Mouse (Mus musculus): ENCODE data around the gene Ackr3.

The Ackr3 gene

DNA sequence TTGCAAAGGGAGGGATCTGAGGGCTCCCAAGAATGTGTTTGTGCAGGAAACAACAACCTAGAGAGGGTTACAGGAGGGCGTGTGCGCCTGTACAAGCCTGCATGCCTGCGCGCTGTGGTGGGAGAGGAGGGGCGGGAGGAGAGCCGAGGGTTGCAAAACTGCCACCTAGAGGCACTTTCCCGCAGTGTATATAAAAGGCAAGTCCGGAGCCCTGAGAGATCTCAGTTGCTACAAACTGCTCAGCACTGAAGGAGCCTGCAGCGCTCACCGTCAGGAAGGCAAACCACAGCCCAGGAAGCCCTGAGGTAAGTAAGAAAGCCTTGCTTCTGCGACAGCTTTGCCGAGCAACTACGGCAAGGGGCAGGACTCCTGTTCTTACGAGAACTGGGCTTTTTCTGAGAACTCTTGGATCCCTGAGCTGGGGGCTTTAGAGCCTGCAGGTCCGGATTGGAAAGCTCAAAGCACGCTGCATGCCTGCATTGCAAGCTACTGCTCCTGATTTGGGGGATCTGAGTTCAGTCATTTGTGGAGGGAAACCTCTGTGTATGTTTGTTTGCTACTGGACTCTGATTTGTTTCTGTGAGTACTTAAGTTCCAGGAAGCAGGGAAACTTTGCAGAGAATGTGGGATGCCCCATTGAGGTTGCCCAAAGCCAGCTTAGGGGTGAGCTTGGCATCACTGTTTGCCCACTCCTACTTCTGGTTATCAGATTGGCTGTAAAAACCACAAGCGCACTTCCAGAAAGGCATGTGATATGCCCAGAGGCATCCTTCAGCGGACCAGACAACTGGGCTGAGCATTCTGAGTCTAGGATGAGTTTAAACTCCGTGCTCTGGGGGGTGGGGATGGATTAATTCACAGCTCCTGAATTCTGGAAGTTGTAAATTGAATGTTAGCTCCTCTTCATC, at the start of gene Ackr3:
Gene Ackr3 (plus strand): TSS at position 198 of the 908 bp plus-strand sequence.
- in situ Hi-C loops (cut with MboI, MseI) = no loop called here

DNA sequence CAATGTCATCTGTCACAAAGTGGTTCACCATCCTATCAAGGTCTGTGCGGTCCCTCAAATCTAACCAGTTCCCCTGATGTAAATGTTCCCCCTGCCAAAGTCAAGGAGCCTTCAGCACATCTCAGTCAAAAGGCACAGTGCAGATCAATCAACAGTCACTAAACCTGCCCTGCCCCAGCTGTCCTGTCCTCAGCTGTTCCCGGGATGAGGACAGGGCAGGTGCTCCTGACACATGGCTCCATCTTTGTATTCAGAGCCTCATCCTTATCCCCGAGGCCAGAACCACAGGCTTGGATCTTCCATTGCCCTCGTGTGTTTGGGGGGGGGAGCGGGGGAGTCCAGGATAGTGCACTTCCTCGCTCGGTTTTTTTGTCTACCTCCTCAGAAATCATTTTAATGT, 47.2 kb upstream of the Ackr3 start:
- in situ Hi-C loops (cut with MboI, MseI) = no loop called here

DNA sequence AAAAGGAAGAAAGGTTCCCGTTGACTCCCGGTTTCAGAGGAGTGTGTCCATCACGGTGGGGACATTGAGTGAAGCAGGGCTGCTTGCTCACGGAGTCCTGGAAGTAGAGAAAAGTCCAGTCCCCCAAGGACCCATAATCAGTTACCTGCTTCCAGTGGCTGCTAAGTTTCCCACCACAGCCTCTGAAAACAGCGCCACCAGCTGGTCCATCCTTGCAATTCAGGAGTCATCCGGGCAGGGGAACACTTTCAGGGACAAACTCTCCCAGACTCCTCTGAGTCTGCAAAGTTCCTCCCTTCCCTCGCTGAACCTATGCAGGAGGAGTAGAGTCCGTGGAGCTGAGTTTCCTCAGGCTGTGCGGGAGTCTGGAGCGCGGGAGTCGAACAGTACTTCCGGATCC, 43.9 kb upstream of the Ackr3 start:
- in situ Hi-C loops (cut with MboI, MseI) = no loop called here

DNA sequence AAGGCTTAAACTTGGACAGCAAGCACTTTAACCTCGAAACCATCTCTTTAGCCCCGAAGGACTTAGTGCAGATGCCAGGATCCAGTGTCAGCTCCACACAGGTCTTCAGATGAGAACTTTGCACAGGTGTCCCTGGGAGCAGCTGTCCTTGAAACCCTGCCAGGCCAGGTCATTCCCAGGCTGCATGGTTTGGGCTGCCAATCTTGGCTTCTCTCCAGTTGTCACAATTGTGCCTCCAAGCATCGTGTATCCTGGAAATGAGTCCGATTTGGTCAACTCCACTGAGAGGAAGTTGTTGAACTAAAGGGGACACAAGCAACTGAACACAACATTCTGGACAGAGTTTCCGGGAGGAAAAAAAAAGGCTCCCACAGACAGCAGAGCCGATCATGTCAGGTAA, 42.2 kb upstream of the Ackr3 start:
- in situ Hi-C loops (cut with MboI, MseI) = no loop called here

DNA sequence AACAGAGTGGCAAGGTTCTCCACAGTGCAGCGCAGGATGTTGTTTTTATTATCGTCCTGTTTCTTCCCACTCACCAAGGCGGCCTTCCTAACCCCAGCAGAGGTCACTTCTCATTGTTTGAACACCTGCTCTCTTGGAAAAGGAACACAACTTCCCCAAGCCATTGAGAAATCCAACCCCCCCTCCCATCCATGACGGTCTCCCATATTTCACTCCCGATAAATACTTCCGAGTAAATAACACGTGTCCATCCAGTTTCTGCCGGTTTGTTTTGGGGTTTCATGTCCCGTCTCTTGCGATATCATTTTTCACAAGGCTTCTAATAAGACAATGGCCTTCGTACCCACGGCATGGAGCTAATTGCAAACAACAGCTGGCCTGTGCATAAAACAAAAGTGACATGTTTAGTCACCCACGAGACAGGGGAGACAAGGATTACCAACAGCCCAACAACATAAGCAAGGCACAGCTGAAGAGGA, 41.4 kb upstream of the Ackr3 start:
- in situ Hi-C loops (cut with MboI, MseI) = no loop called here

DNA sequence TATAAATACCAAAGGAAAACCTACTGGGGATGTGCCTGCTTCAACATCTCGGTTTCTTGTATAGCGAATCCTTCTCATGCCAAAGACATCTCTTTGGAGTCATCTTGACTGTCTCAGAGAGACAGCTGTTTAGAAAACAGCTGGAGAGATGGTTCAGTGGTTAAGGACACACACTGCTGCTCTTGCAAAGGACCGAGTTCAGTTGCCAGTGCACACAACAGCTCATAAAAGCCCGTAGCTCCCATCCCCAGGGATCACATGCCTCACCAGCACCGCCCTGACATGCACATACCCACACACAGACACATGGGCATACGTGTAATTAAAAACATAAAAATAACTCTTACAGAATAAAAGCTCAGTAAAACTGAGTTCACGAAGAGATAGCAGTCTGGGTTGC, 40.6 kb upstream of the Ackr3 start:
- in situ Hi-C loops (cut with MboI, MseI) = no loop called here

DNA sequence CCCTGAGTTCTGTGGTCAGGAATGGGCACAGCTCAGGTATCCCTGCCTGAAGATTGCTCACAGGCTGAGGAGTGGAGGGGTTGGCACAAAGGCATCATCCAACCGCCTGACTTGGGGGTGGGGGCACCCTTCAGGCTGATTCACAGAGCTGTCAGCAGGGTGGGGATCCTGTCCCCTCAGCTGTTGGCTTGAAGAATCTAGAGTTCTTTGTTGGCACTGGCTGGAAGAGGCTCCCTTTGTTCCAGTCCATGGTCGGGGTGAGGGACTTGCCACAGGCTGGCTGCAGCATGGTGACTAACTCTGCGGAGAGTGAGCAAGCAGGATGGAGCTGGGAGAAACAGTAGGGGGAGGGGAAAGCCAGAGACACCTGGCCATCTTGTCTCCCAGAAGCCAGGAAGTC, 39.5 kb upstream of the Ackr3 start:
- in situ Hi-C loops (cut with MboI, MseI) = no loop called here

DNA sequence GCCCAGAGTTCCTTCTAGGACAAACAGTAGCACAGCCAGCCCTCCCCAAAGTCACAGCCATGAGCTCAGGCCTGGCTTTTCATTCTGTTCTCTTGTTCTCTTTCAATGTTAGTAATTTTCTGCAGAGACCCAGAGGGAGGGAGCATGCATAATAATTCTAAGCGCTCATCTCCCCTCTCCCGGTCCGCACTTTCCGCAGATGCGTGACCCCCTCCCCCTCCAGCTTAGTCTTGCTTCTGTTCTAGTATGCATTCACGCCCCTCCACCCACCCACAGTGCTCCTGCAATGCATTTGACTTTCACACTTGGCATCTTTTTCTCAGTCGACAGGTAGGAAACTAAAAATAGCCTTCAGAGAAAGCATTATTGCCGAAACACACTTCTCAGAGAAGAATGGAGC, 29.4 kb upstream of the Ackr3 start:
- in situ Hi-C loops (cut with MboI, MseI) = no loop called here

DNA sequence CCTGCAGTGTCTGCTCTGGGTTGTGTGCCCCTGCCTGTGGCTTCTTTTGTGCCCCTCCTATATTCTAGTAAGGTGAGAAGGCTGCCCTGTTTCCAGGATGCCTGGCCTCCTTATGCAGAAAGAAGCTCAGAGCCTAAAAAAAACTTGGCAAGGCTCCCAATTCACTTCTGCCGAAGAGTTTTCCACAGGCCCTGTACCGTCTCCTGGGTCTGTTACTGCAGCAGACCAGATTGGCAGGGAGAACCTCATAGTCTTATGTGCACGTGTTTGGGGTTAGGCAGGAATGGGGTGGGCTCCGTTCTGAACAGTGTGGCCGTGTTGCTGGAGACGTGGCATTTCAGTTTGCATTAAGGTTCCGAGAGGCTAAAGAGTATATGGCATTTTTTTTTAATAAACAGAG, 27.6 kb upstream of the Ackr3 start:
- in situ Hi-C loops (cut with MboI, MseI) = no loop called here

DNA sequence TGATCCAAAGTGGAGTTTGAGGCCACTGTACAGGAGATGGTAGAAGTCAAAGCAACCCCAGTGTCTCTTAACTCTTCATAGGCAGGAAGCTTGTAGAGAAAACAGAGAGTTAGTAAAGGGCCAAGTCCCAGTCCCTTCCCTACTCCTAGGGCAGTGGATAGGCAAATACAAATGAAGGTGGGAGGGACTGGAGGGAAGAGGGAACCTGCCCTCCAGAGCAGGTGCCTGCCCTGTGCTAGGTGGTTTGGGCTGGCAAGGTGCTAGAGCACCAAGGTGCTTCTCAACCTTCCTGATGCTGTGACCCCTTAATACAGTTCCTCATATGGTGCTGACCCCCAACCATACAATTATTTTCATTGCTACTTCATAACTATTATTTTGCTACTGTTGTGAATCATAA, 26.2 kb upstream of the Ackr3 start:
- in situ Hi-C loops (cut with MboI, MseI) = no loop called here

DNA sequence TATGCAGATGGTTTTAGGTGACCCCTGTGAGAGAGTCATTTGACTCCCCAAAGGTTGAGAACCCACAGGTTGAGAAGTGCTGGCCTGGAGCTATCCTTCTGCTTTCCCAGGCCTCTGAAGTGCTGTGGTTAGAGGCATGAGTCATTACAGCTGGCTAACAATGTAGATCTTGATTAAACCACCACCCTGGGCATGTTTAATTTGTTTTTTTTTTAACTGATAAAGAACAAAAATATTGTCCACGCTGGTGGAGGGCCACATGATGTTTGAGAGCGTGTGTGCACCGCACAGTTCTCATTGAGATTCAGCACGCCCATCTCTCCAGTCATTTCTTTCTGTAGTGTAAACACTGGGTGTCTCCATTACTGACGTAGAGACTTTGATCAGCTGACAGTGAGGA, 25.8 kb upstream of the Ackr3 start:
- in situ Hi-C loops (cut with MboI, MseI) = no loop called here

DNA sequence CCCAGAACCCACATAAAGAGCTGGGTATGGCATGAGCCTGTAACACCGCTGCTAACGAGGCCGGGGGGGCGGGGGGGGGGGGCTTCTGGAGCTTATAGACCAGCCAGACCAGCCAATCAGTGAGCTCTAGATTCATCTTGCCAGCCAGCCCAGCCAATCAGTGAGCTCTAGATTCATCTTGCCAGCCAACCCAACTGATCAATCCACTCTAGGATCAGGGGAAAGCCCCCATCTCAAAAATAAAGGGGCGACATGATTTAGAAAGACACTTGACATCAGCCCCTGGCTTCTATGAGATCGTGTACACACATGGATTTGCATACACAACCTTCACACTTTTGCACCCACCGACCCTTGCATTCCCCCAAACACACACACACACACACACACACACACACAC, 23.3 kb upstream of the Ackr3 start:
- in situ Hi-C loops (cut with MboI, MseI) = no loop called here

DNA sequence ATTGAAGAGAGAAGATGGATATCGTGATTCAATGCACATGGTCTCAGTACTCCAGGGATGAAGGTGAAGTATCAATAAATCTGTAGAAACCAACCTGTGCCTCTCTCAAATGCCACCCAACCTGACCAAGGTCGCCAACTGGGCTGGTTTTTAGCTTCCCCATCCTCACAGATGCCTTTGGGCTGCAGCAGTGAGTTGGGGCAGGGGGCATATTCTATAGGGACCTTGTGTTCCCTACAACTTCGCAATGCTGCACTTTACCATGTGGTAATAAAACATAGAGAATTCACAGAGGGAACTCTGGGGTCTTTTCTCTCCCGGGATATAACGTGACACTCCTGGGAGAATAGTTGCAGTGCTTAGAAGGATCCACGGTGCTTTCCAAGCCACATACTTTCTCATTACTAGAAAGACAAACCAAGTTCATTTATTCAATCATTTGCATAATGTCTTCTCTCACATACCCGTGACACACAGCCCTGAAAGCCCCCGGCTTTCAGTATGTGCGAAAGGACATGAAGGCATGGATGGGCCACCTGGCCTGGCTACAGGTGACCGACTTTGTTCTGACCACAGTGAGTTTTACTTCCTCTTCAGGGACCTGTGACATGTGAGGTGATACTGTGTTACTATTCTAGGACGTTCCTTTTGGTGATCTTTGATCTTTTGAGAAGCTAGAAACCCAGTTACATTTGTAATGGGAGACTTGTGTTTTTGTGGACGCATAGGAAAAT, 22.6 kb upstream of the Ackr3 start:
- in situ Hi-C loops (cut with MboI, MseI) = no loop called here

DNA sequence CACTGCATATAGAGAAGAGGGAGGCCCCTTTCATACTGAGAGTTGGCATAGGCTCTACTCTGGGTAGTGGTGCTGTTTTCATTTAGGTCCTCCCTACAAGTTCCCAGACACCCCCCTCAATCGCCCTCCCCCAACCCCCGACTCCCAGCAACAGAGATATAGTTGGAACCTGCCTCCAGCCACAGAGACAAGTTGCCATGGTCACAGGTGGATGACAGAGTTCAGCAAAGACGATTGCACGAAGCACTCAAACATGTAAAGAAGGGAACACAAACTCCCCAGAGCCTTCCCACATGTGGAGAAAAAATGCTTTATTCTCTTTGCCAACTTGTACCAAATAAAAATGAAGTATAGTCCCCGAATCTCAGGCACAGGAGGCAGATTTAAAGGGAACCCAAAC, 21.3 kb upstream of the Ackr3 start:
- in situ Hi-C loops (cut with MboI, MseI) = no loop called here

DNA sequence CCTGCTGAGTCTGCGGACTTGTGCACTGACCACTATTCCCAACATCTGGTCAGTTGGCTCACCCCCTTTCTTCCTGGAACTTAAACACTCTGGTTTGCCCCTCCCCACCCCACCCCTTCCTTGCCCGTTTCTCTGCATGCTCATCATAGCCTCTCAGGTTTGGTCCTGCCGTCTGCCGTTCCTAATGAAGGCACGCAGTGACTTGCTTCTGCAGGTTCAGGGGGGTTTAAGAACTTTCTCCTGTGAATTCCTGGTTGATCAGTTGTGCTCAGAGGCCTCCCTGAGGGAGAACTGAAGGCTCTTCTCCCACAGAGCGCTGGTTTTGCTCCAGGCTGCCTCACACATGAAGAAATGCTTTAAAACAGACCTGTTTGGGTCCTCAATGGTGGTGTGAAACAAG, 20.2 kb upstream of the Ackr3 start:
- in situ Hi-C loops (cut with MboI, MseI) = no loop called here

DNA sequence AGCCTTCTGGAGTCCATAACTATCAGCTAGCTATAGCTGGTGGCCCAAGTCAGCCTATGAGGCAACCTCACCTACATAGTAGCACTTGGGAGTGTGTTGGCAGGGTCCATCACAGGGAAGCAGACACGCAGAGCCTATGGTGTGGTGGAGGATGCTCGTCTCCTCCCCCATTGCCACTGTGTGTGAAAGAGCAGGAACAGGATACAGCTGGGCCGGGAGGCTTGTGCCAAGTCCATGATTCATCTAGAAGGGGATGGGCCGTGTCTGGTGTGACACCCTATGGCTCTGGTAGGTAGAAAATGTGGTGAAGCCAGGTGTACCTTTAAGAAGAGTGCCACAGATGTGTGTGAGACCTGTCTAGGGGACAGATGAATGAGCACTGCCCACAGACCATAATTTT, 17.6 kb upstream of the Ackr3 start:
- in situ Hi-C loops (cut with MboI, MseI) = no loop called here

DNA sequence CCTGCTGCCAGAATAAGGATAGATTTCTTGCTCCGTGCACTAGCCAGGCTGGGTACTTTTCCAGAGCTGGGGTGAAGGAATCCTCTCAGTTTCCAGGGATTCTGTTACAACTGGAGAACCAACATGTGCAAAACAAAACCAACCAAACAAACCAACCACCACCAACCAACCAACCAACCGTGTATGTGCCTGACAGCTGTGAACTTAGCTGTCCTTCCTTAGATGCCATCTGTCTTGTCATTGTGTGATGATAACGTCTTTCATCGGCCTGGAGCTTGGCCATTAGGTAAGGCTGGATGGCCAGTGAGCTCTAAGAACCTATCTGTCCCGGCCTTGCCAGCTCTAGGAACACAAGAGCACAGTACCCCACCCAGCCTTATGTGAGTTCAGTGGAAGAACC, 16.9 kb upstream of the Ackr3 start:
- in situ Hi-C loops (cut with MboI, MseI) = no loop called here

DNA sequence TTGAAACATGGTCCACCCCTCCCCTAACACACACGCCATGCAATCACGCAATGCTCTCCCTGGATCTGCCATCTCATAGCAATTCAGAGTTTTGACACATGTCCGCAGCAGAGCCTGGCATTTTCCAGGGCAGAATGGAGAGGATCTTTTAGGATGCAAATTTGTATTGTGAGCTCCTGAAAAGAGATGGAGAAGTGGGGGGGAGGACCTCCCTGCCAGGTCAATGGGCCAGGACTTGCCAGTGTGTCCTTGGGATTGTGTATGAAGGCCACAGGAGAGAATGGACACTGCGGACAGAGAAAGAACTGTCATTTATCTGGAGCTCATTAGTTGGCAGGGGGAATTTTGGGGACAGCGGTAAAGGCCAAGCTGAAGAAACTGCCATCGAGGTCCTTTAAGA, 14.7 kb upstream of the Ackr3 start:
- in situ Hi-C loops (cut with MboI, MseI) = no loop called here

DNA sequence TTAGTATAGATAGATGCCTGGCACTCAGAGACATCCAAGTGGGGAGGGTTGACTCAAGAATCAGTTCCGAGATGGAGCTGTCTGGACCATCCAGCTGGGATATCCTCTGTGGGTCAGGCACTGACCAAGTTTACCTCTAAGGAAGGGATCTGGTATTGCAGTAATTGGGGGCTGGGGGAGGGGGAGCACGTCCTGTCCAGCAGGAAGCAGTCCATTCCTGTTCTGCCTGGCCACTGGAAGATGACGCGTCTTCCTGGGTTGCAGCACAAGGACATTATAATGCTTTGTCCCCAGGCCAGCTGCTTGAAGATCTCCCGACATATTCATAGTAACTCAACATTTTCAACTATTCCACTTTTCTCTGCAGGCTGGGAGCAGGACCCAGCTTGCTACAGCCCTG, 2.5 kb upstream of the Ackr3 start:
- in situ Hi-C loops (cut with MboI, MseI) = no loop called here

DNA sequence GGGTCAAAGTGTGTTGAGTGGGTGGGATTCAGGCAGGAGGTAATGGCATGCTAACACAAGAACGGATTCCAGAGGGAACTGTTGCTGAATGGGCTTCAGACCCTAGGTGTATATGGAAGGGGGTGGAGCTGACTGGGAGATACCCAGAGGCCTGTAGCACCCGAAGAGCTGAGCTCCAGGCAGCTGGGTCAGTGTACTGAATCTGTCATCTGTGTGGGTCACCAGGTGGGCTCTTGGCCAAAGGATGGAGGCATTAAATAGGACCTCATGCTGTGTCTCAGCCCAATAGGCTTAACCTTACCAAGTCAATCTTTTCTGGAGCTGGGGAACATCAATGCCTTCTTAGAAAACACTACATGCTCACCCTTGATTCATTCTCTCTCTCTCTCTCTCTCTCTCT, 2.1 kb upstream of the Ackr3 start:
- in situ Hi-C loops (cut with MboI, MseI) = no loop called here

DNA sequence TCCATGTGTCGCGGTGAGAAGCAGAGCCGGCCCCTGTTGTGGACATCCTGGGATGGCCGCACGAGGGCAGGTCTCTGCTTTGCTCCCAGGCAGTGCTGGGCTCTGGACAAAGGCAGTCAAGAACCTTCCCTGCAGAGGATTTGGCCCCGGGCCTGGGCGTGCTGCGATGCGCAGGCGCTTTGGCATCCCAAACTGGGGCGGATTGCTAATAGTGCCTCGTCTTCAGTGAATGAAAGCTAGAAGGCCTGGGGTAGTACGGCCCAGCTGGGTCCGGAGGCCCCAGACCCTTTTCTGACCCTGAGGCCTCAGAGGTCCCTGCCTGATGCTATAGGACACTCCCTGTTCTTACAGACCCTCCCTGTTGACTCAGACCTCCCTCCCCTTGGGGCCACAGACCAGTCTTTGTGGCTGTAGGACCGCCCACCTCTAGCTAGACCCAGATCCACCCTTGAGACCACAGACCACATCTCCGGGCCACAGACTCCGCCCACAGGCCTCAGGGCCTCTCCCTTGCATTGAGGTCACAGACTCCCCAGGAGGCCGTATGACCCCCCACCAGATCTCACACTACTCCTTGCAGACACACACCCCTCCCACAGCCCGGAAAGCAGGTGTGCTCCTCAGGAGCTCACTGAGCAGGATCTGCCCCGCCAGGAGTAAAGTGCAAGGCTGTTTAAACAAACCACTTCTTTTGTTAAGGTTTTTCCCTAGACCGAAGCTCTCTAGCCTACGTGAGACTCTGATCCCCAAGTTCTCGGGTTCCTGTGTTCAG, 1.4 kb upstream of the Ackr3 start:
- in situ Hi-C loops (cut with MboI, MseI) = no loop called here

DNA sequence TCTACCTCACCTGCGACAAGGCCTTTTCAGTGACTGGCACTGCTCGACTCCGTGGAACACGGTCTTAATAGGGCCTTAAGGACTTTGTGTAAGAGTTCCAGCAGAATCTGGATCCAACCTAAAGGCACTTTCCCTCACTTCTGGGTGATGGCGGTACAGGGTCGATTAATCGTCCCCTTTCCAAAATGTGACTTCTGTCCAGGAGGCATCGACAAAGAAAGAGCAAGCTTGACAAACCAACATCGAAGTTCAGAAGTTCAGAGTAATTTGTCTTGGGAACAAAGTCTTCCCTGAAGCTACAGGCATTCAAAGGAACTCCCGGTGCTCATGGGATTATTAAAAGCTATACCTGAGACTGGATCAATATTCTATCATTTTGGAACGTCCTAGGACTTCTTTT, 439 bp upstream of the Ackr3 start:
- in situ Hi-C loops (cut with MboI, MseI) = no loop called here
